Mouse (Mus musculus) heart, adult 8-10 months (tissue): Measurements from ENCODE around the gene 4933427I04Rik. TPM values are rescaled to one million over a fixed set of nuclear protein-coding genes. Genes with fewer than 3 reads are reported as not detected.

Experiments used
- total RNA-seq, 4 experiments: library from RNA; stranded (reverse); gene quantifications; 2 replicates each; pipeline ENCODE4 v1.2.4; 2022

The 4933427I04Rik gene
- total RNA-seq, 4 experiments from 2014 or later: not detected

Other genes with a start within 250 kb of the 4933427I04Rik start
- 100 to 1,000 TPM; 223 to 243 (median 241) TPM for gene Macf1, start 175.3 kb upstream of the 4933427I04Rik start, total RNA-seq
- gene Ndufs5, start 141.5 kb upstream of the 4933427I04Rik start, total RNA-seq: 100 to 1,000 TPM; 391 to 483 (median 438) TPM
- gene Akirin1, start 109.3 kb upstream of the 4933427I04Rik start, total RNA-seq: 10 to 100 TPM; 19.4 to 28.8 (median 24.9) TPM
- under 1 TPM in 1 of 4 experiments, not detected in 3; 0.69 TPM for gene Rhbdl2, start 71.8 kb upstream of the 4933427I04Rik start, total RNA-seq
- 10 to 100 TPM; 22.3 to 29.8 (median 24.3) TPM for gene Mycbp, start 45.2 kb downstream of the 4933427I04Rik start, total RNA-seq
- 10 to 100 TPM; 35.4 to 44.9 (median 41.8) TPM for gene Rragc, start 57.8 kb downstream of the 4933427I04Rik start, total RNA-seq
- gene 4930535I16Rik, start 58.3 kb downstream of the 4933427I04Rik start, total RNA-seq: not detected